Mouse (Mus musculus): ENCODE data around the gene Eras.
"Not testable (repeated sequence)": the region's sequence is repeated elsewhere in the genome, so short reads cannot be mapped to it uniquely, and the experiment has no call there.

DNA sequence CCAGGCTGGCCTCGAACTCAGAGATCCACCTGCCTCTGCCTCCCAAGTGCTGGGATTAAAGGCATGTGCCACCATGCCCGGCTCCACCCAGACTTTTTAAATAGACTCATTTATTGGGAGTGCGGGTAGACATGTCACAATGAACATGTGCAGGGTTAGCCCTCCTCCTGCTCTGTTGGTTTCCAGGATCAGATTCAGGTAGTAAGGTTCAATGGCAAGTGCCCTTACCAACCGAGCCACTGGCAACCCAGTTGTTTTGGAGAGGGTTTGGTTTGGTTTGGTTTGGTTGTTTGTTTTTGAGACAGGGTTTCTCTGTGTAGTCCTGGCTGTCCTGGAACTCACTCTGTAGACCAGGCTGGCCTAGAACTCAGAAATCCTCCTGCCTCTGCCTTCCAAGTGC, 19.2 kb downstream of the Eras start, which contains the start of gene Gm10490:
- not testable (repeated sequence) for TF ChIP-seq CTCF (IDR thresholded peaks at IDR 0.05 in 2 of 3, conservative IDR thresholded peaks at IDR 0.05 in 1 of 3; ENCODE audit: control insufficient read depth in 1 of 3, insufficient read depth in 1 of 3, low read depth in 2 of 3, low read length in 3 of 3, poor library complexity in 1 of 3, severe bottlenecking in 1 of 3); MXI1 (IDR thresholded peaks at IDR 0.05; ENCODE audit: low read depth, low read length); GATA1 (IDR thresholded peaks at IDR 0.05; ENCODE audit: low read depth, low read length); SMC3 (IDR thresholded peaks at IDR 0.05; ENCODE audit: low read depth, low read length); USF1 (IDR thresholded peaks at IDR 0.05; ENCODE audit: low read depth, low read length); ETS1 (IDR thresholded peaks at IDR 0.05; ENCODE audit: low read depth, low read length); RCOR1 (IDR thresholded peaks at IDR 0.05; ENCODE audit: low read depth, low read length); NRF1 (IDR thresholded peaks at IDR 0.05; ENCODE audit: insufficient read depth, low read depth, low read length, poor library complexity, severe bottlenecking); POLR2AphosphoS2 (IDR thresholded peaks at IDR 0.05; ENCODE audit: low read length); GABPA (IDR thresholded peaks at IDR 0.05; ENCODE audit: low read depth, low read length); BHLHE40 (IDR thresholded peaks at IDR 0.05; ENCODE audit: borderline replicate concordance, low read depth, low read length)

Data from MEL (cell line).